31 mouse cellular contexts compared by ENCODE assay signal in genomic region chr5:71822862-71823261, GRCm38 (mm10).
"Had no signal": no experiment of that assay in that cellular context is flagged by ENCODE, and none has a peak within 500 bp of the region (broad histone marks: within the 10 kb centered on the region; RNA-seq: fewer than 3 reads in every experiment).

No protein-coding gene starts in this region.

- H3K36me3 ChIP-seq: heart, embryonic 12.5 days; heart, embryonic 13.5 days; heart, embryonic 15.5 days; hindbrain, embryonic 10.5 days; hindbrain, embryonic 12.5 days; hindbrain, embryonic 13.5 days; hindbrain, embryonic 15.5 days; intestine, embryonic 15.5 days; kidney, embryonic 15.5 days had no signal

- H3K9me3 ChIP-seq: heart, embryonic 13.5 days; heart, embryonic 15.5 days; hindbrain, embryonic 10.5 days; hindbrain, embryonic 12.5 days; hindbrain, embryonic 13.5 days; hindbrain, embryonic 15.5 days; intestine, embryonic 15.5 days; kidney, embryonic 15.5 days had no signal

- DNase-seq: heart, postnatal 10 days; heart, postnatal 14 days; heart, postnatal 36 days; heart, postnatal 4 days; kidney, adult 11 months; kidney, adult 18-20 months; kidney, adult 2 months; kidney, adult 8-10 months; kidney, adult 9 months; kidney, postnatal 10 days; kidney, postnatal 14 days; kidney, postnatal 25 days; kidney, postnatal 36 days; kidney, postnatal 4 days; layer of hippocampus, adult 9-11 months; layer of hippocampus, postnatal 36 days had no signal

- H3K27ac ChIP-seq: heart, embryonic 13.5 days; heart, embryonic 15.5 days; hindbrain, embryonic 10.5 days; hindbrain, embryonic 12.5 days; hindbrain, embryonic 13.5 days; hindbrain, embryonic 14.5 days; hindbrain, embryonic 15.5 days; hindbrain, postnatal 0 days; intestine, embryonic 15.5 days; kidney, embryonic 15.5 days; kidney, postnatal 0 days; layer of hippocampus, adult 2 months; left cerebral cortex, adult 2 months had no signal

- H3K9ac ChIP-seq: heart, embryonic 12.5 days; heart, embryonic 13.5 days; heart, embryonic 15.5 days; hindbrain, embryonic 12.5 days; hindbrain, embryonic 13.5 days; hindbrain, embryonic 14.5 days; hindbrain, embryonic 15.5 days; intestine, embryonic 15.5 days; kidney, embryonic 15.5 days had no signal

- H3K4me2 ChIP-seq: heart, embryonic 11.5 days; heart, embryonic 12.5 days; heart, embryonic 13.5 days; heart, embryonic 15.5 days; hindbrain, embryonic 12.5 days; hindbrain, embryonic 13.5 days; hindbrain, embryonic 14.5 days; hindbrain, embryonic 15.5 days; intestine, embryonic 15.5 days; kidney, embryonic 15.5 days had no signal

- H3K4me3 ChIP-seq: heart, embryonic 12.5 days; heart, embryonic 13.5 days; heart, embryonic 15.5 days; hindbrain, embryonic 10.5 days; hindbrain, embryonic 12.5 days; hindbrain, embryonic 13.5 days; hindbrain, embryonic 15.5 days; intestine, embryonic 15.5 days; kidney, embryonic 15.5 days; layer of hippocampus, adult 2 months; left cerebral cortex, adult 2 months had no signal

- H3K4me1 ChIP-seq: heart, embryonic 12.5 days; heart, embryonic 13.5 days; heart, embryonic 15.5 days; hindbrain, embryonic 10.5 days; hindbrain, embryonic 12.5 days; hindbrain, embryonic 13.5 days; hindbrain, embryonic 15.5 days; intestine, embryonic 15.5 days; kidney, embryonic 15.5 days had no signal

- H3K27me3 ChIP-seq: heart, embryonic 12.5 days; heart, embryonic 13.5 days; heart, embryonic 15.5 days; hindbrain, embryonic 12.5 days; hindbrain, embryonic 13.5 days; hindbrain, embryonic 15.5 days; intestine, embryonic 15.5 days; kidney, embryonic 15.5 days had no signal
